ENCODE assay signal across 18 mouse cellular contexts in the genomic region with DNA sequence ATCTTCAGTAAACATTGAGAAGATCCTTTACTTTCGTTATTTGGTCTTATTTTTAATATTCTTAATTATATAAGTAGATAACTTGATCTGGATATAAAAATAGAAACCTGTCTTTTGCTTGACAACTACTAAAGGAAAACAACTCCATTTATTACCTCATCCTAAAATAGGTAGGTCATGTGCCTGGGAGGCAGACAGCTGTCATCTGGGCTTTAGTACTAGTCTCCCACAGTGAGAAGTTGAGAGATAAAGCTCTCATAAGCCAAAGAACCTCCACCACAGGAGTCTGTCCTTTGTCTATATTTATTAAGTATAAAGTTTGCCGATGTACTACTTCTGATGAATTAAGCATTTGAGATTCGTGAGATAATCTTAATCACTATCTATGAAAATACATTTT.
"Had no signal": no experiment of that assay in that cellular context is flagged by ENCODE, and none has a peak within 500 bp of the region (broad histone marks: within the 10 kb centered on the region; RNA-seq: fewer than 3 reads in every experiment).

No protein-coding gene starts in this region.

- H3K27me3 ChIP-seq: liver, embryonic 13.5 days; neural tube, embryonic 12.5 days; neural tube, embryonic 15.5 days; stomach, embryonic 15.5 days had no signal

- H3K27ac ChIP-seq: kidney, postnatal 0 days; layer of hippocampus, adult 2 months; liver, embryonic 13.5 days; neural tube, embryonic 12.5 days; neural tube, embryonic 15.5 days; stomach, embryonic 15.5 days had no signal

- H3K9ac ChIP-seq: liver, embryonic 13.5 days; neural tube, embryonic 12.5 days; neural tube, embryonic 15.5 days; stomach, embryonic 15.5 days had no signal

- H3K4me1 ChIP-seq: liver, embryonic 13.5 days; neural tube, embryonic 12.5 days; neural tube, embryonic 15.5 days; stomach, embryonic 15.5 days had no signal

- H3K9me3 ChIP-seq: liver, embryonic 13.5 days; neural tube, embryonic 12.5 days; neural tube, embryonic 15.5 days; stomach, embryonic 15.5 days had no signal

- H3K4me2 ChIP-seq: liver, embryonic 13.5 days; midbrain, embryonic 11.5 days; neural tube, embryonic 12.5 days; neural tube, embryonic 15.5 days; stomach, embryonic 15.5 days had no signal

- DNase-seq: kidney, postnatal 25 days; layer of hippocampus, adult 9-11 months; liver, embryonic 13.5 days; lung, adult 2 months; lung, postnatal 14 days; lung, postnatal 4 days; midbrain, embryonic 14.5 days; right cerebral cortex, adult 18-20 months; right cerebral cortex, postnatal 14 days; right cerebral cortex, postnatal 4 days; spleen, adult 18-20 months; thymus, postnatal 25 days had no signal

- H3K4me3 ChIP-seq: layer of hippocampus, adult 2 months; liver, embryonic 13.5 days; neural tube, embryonic 12.5 days; neural tube, embryonic 15.5 days; stomach, embryonic 15.5 days had no signal
